Mouse (Mus musculus): ENCODE data around the gene Tex48.

Gene Tex48

DNA sequence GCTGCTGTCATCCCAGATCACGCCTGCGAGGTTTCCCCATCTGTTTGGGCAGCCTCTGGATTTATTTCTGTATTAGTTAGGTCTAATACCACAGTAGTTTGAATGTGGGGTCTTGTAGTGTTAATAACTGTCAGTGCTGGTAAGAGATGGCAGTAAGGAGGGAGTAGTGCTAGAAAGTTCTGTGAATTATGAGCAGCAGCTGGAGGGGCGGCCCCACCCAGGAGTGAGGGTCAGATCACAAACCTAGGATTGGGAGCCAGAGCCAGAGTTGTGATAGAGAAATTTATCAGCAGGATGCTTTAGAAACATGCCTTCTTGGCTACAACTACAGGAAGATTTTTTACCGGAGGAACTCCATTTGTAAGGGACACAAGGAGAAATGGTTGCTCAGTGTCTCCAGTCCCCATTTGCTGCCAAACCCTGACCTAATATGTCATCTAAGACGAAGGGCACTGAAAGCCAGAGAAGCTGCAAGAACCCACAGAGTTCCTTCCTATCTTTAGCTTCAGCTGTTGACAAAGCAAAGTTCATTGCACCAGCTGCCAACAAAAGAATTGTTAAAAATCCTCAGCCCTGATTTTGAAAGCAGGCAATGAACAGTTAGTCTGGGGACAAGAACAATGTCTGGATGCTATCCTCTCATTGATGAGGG lies 27.6 kb downstream of the Tex48 start:
- no peak for DNase-seq

DNA sequence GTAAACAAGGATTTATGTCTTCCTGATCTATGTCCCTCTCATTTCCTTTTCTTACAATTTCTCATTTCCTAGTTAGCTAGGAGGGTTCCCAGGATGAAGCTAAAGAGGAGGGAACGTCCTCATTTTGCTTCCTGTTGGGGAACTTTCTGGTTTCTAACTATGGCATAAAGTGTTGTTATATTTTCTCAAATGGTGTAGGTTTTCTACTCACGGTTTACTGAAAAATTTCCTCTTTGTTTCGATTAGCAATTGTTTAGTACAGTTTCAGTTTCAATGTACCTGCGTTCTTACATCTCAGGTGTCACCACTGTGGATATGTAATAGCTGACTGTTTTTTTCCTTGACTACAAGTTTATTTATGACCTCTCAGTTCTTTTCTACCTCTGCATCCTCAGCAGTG lies 31.7 kb downstream of the Tex48 start:
- no peak for DNase-seq

DNA sequence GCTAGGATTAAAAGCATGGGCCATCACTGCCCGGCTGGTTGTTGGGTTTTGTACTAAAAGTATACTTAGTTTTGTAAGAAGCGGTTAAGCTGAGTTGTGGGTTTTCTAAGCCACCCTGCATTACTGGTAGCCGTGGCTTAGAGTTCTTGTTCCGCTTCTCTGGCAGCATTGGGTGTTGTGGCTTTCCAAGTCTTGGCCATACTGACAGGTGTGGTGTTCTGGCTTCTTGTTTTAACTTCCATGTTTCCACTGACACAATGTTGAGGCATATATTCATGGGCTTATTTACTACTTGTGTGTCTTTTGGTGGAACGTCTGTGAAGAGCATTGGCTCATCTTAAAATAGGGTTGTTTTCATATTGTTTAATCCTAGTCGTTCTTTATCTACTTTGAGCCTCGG lies 32.2 kb downstream of the Tex48 start:
- DNase-seq, result no peak

DNA sequence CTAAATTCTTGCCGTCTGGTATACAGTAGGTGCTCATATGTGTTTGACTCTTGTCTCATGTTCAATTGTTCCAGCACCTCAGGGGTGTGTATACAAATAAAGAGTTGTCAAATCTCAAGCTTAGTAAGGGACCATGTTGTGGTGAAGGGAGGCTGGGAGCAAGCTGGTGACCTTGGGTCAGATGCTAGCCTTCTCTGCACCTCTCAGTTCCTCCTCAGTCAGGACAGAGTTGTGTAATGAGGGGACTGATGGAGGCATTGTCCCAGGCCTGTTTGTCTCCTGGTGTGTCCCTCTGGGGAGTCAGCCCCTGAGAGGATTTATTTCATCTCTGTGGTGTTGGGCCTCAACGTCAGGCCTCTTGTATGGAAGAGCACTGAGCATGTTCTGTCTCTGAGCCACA lies 36.0 kb downstream of the Tex48 start:
- no peak for DNase-seq

DNA sequence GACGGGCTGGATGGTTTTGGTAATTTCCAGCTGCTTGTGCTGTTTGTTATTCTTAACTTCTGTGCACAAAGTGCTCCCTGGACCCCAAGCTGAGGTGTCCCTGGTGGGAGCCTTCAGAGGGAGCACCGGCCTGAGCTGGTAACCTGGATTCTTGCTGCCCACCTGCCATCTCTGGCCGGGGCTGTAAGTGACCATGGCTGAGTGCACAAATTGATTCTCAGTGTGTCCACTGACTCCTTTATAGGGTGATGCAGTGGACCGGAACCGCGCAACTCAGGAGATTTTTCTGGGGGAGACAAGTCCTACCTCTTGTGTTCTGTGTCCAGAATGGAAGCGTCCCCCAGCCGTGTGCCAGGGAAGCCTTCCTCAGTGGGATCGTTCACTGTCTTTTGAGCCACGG lies 37.0 kb downstream of the Tex48 start:
- no peak for DNase-seq

DNA sequence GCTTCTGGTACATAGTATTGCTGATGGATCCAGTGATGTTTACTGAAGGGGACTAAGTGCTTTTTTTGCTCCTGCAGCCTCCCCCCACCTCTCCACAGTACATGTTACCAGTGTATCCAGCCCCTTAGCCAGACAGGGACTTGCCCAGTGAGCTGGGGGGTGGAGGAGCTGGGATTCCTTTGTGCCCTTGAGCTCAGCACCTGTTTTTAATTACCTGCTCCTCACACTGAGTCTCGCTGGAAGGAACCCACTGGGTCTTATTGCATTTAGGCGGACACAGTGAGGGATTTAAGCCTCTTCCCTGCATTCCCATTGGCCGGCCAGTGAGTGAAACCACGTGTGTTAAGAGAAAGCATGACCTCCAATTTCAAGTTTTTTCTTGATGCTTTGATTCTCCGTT lies 39.6 kb downstream of the Tex48 start:
- DNase-seq, result no peak

DNA sequence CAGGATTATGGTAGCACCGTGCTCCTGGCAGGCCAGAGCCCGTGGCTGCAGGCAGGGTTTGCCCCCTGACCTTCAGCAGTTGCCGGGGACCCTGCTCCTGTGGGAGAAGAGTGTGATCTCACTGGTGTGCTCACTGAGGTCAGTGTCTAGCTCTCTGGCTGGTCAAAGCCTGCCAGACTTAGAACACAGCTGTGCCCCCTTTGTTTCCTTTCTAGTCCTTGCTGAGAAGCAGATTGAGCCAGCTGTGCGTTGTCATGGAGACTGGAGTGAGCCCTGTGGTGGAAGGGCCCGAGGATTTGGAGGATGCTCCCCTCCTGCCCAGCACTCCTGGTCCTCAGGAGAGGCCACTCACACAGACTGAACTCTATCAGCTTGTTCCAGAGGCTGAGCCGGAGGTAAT lies 42.1 kb downstream of the Tex48 start:
- no peak for DNase-seq

DNA sequence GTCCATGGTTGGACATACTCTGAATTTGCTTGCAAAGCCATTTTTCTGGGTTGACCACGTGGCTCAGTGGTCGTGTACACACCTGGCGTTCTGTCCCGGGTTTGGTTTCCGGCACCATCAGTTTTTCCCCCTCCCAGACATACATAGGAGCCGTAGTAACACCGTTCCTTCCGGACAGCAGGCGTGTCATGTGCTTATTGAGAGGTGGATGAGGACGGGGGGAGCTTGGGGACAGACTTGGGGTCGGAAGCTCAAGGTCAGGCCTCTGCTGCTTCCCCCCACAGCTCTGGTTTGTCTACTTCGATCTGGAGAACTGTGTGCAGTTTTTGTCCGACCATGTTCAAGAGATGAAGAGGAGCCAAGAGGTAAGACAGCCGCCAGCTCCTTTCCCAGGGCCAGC lies 42.6 kb downstream of the Tex48 start:
- DNase-seq, result no peak

DNA sequence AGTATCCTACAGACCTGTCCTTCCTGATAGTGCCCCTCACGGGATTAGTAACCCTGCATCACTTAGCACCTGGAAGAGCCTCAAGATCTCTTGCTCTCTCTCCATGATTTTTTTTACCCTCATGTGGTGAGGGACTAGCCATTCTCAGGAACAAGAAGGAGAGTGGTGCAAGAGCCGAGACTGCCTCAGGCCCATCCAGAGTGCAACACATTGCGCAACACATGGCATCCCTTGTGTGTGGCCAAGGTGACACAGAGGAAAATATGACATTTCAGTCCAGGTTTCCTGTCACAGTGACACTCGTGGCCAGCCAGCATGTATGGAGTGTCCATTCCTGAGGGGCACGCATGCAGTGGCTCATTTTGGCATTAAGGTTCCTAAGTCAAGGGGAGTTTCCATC lies 49.6 kb downstream of the Tex48 start:
- DNase-seq, result no peak

DNA sequence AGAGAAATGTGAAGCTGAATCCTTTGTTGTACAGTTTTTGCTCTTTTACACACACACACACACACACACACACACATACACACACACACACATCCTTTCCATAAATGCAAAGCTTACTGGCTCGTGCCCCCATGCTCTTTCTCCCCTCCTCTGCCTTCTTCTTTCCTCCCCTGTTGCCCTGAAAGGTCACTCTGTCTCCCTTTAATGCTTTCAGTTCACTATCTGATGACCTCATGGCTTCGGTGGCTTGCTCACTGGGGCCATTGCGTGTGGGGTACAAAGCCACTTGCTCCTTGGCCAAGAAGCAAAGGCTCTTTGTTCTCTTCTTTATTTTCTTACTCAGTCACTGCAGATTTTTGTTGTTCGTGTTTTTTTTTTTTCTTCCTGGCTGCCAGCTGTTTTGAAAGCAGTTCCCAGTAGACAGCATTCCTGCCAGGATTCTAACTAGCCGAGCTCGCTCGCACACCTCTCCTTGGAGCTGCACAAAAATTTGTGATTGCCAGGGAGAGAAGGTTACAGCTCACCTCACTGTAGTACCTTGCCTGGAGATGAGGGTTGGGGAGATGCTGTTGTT lies 51.9 kb downstream of the Tex48 start:
- DNase-seq, result no peak

DNA sequence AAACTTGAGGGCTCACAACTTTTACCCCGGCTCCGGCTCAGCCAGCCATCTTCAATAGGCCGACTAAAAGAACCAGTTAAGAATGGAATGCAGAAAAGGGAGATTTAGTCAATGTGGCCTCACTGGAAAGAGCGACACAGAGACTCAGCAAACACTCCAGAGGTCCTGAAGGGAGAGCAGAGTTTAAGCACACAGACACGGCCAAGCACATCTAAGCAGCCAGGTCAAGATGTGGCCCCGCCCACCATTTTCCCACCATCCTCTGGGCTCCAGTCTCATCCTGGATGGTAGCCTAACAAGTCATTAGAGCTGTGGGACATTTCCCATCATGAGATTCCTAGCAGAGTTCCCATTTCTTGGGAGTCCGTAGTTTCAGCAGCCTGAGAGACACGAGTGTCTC lies 52.9 kb downstream of the Tex48 start:
- no peak for DNase-seq

DNA sequence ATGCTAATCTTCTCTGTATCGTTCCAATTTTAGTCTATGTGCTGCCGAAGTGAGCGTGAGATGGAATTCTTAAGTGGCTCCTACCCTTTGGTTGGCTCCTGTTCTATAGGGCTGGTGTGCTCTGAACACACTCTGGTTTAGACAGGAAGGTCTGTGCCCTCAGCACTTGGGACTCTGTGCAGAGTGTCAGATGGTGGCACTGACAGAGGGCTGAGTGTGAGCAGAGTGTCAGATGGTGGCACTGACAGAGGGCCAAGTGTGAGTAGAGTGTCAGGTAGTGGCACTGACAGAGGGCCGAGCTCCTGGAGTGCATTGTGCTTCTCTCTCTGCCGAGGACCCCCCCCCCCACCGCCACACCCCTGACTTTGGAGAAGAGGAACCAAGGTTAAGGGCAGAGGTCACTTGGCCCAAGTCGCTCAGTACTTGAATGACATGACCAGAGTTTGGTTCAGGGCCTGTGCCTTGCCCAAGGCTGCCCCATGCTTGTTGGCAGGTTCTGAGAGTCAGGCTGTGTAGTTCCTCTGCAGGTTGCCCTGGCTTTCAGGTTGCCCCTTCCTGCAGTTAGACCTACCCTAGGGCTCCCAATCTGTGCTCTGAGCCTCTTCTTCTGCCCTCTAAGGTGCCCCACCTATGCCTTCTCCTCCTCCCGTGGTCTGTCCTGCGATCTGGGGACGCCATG lies 54.4 kb downstream of the Tex48 start:
- DNase-seq, result no peak

DNA sequence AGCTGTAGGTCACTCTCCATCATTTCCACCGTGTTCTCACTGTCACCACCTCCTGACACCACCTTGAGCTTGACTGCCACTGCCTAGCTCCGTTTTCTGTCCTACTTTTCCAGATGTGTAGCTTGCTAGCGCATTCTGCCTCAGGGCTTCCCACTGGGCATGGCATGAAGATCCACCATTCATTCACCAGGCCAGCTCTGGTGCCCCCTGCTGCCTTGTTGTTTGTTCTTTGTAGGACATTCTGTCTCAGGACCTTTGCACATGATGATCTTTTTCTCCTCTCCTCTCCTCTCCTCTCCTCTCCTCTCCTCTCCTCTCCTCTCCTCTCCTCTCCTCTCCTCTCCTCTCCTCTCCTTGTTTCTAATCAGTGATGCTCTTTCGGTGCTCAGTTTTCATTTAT lies 59.5 kb downstream of the Tex48 start:
- DNase-seq, result no peak

DNA sequence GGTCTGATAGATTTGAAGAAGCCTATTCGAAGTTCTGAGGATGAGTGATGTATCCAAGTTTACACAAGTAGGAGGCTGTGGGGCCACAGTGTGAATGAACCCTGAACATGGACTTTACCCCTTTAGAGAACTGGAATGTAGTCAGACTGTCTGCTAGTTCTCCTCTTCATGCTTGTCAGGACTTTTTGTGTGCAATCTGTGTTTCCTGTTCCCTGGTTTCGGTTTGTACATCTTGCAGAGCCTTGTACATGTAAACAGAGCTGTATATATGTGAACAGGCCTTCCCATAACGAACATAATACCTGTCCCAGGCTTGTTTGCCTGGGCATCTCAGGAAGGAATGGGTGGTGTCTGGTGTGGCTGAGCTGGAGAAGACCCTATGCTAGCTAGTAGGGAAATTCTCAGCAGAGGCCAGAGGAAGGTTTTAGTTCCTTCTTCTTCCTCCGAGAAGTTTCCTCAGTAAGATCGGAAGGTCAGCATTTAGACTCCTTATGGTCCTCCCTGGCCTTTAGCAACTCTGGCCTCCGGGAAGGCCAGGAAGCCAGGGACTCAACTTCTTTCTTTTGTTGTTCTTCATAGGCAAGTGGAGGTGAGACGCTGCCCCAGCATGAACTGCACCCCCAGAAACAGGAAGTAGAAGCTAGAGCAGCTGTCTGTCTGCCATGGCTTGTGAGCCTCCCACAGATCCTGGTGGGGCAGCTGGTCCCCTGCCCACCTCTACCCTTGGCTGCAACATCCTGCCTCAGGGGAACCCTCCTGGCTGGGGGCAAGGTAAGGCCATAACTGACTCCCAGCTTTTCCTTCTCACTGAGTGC lies 60.2 kb downstream of the Tex48 start:
- no peak for DNase-seq

DNA sequence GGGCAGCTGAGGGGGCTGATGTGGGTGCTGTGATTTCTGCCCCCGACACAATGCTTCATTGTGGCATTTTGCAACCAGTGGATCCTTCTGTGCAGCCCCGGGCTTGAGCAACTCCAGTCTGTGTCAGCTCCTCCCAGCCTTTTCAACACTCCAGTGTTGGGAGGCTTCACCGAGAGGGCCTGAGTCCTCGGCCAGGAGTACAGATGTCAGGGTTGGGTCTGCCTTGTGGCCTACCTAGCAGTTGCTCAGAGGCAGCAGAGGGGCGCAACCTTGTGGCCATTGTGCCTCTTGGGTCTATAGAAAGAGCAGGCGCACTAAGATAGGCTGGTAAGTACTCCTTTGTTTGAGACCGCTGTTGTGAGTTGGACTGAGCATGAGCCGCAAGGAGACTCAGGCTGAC lies 62.1 kb downstream of the Tex48 start:
- no peak for DNase-seq

DNA sequence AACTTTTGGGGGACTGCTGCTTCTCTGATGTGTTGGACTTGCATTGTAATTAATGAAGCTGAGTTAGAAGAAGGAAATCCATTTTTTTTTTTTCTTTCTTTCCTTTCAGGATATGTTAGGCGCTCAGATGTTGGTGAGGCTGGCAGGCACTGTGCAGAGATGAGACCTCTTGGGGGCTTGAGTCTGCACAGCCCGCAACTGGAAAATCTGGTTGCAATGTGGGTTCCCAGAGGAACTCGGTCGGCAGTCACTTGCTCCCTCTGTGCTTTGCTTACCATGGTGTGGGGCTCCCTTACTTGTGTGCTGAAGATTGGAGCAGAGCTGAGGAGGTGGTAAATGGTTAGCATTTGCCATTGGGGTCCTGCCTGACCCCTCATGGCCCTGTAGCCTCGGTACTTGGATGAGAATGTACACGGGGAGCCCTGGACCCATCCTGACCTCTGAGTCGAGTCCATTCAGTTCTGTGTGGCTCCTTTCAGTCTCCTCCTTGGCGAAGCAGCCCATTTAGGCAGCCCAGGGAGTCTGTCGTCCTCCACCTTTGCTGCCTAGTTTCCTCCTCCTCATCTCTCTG lies 63.0 kb downstream of the Tex48 start:
- DNase-seq, result no peak

DNA sequence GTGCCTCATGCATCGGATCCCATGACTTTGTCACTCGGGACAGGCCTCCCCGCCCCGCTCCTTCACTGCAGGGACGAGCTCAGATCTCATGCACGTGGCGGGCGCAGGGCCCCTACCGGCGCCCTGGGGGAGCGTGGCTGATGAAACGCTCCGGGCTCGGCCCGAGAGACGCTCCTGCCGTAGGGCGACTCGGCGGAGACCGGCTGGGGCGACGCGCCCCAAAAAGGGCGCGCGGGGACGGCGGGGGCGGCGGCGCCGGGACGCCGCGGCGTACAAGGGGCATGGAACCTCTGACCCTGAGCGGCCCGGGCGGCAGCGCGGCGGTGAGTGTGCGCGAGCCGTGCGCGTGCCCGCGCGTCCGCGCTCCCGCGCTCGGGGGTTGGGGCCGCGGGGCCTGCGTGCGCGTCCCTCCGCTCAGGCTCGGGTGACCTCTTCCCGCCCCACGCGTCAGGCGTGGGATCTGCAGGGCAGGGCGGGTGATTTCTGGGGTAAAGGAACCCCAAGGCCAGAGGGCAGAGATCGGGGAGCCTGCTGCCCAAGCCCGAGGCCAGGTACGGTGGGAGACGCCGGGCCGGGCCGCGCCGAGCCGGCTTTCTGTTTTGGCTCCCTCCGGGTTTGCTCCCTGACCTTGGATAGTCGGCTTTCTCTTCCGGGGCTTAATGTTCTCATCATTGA lies 63.7 kb downstream of the Tex48 start, which contains the start of gene Tmem268:
Gene Tmem268 (plus strand): TSS at position 375 of the 675 bp plus-strand sequence.
- DNase-seq, result peak; percentile 79

DNA sequence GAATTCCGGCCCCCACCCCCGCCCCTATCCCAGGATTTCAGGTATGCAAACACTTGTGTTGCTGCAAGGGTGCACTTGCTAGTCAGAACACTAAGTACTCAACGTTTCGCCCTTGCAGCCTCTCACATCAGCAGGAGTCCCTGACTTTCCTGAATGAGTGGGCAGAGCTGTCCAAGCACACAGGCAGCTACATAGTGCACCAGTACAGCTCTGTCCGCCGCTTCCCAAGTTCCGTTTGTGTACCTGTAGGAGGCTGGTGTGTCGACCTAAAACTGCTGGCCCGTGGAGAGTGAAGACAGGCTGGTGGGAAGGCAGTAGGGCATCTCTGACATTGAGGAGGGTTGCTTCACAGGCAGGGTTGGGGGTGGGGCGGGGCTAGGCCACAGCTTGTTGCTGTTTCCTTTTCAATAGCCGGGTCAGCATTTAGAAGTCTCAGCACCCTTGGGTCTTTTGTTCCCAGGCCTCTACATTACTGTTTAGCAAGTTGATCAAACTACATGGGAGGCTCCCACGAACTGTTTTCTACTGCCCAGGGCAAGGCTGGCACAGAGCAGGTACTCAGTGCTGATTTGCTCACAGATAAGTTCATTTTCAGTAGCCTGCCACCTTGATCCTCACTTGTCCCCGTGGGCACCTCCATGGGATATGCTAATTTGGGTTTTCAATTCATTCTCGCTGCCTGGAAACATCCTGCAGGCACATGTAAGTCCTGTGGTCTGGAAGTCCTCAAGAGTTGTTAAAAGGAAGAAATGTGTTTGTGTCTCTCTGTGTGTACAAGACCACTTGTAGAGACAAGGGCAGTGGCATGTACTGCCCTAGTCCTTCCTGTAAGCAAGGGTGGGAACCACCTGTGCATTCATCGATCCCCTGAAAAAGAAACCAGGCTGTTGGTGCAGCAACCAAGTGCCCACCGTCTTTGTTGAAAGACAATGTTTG lies 64.8 kb downstream of the Tex48 start:
- no peak for DNase-seq
